Mouse (Mus musculus) retina, postnatal 7 days (tissue): ENCODE measurements around the gene Pald1.

Experiments used
- DNase-seq: peaks from one replicate; pipeline ENCODE4 v3.0.0-alpha.2; 2012; ENCODE audit warnings: low read depth, low spot score

Gene Pald1

DNA sequence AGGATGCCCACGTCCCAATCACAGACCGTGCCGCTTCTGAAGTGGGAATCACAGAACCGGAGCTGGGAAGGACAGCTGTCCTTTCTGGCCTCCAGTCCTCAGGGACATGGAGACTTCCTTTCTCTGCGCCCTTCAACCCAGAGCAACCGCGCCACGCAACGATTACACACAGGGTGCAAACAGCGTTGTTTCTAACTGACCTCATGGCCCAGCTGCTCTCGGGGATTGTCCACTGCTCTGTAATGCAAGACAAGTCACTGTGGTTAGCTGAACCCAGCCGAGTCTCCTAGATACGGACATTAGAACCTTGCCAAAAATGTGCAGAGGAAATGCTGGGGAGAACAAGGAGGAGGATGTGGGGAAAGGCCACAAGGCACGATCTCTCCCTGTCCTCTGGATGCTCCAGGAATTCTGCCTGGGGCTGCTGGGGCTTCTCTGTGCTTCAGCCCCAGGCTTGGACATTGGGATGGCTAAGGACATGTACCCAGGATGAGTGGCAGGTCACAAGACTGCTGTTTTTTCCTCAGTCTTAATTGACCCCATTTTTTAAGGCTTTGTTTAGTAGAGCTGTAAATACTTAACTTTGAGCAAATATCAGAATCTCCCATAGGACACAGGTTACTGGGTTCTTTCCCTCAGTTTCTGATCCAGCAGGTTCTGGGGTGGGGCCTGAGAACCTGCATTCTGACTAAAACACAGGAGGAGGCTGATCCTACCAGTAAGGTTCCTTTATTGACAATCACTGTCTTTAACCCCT is 105.2 kb downstream of the Pald1 start:
- DNase-seq, result no peak

DNA sequence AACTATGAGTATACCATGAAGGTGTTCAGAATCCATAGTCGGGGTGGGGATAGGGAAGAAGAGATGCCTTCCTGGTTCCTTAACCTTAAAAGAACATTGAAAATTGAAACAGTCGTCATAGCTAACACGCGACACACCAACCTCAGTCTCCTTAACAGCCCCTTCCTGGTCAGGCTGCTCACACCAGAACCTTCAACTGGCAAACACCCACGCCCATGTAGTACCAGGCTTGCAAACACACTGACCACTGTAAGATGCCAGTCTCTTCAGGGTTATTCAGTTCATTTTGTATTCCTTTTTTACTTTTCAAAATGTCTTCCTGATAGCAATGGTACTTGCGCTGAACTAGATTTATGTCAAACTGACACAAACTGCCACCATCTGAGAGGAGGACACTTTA is 106.3 kb downstream of the Pald1 start:
- no peak for DNase-seq

DNA sequence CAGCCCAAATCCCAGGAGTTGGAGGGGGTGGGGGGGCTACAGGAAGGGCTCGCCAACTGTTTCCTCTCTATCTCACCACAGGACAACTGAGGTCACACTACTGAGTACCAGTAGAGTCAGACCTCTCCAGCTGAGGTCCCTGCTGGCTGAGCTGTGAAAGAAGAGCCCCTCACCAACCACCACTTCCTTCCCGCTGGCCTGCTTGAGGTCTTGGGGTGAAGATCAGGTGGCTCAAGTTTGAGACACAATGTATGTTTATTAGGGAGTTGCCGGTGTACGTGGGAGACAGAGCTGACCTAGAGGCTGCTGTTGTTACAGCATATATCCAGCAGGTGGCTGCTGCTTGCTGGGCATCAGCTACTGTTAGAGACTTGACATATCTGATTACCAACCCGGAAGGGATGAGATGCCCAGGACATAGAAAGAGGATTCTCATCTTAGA is 107.6 kb downstream of the Pald1 start:
- peak; percentile 32 for DNase-seq

DNA sequence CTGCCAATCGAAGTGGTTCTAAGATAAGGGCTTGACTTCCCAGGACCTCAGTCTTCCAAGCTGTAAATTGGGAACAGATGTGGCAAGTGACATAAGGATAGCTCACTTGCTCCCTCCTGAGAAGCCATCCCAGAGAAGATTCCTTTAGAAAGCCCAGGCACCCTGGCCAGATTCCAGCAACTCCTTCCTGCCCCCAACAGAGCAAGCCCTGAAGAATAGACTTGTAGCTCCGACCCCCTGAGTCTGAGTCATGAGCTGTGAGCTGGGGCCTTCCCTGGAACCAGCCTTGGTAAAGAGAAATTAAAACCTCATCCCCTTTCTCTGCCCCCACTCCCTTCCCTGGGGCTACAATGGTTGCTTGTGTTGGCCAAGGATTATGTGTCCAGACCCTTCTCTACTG is 108.8 kb downstream of the Pald1 start:
- DNase-seq, result no peak

DNA sequence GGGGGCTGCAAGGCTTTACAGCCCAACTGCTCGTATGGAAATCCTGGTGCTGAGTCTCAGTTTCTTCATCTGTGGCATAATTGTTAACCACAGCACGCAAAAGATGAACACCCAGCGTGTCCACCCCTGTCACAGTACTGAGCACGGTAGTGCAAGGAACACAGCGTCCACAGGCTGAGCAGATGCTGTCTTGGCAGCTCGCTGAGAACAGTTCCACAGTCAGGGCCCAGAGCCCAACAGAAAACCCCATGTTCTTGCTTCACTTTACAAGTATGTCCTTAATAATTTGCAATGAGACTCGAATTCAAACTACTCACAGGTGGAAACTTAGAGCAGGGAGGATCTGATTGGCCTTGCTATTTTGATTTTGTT is 109.5 kb downstream of the Pald1 start:
- DNase-seq, result no peak

DNA sequence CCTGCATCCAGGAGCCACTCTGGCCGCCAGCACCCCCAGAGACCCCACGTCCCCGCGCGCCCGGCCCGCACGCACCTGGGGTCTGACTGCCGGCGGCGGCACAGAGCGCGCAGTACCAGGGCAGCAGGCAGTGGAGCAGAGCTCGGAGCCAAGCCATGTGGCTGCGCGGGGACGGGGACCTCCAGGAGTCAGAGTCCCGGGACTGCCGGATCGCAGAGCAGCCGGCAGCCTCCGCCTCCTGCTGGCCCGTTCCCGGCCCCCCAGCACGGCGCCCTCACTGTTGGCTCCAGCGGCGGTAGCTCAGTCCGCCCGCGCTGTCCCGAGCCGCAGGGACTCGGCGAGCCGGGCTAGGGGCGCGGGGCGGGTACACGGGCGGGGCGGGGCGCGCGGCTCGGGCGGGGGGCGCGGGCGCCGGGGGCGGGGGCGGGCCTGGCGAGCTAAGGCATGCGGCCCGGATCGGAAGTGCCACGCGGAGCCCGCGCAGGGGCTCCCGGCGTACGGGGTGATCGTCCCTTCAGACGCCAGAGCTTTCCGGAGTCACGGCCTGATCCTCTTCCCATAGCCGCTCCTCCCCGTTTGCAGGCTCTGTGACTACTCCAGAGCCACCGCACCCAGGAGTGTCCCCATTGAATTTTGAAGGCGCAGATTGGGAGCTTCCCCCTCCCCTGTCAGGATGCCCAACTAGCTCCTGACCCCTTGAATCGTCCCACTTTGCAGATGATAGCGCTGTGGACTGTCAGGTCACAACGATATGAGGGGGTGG is 110.1 kb downstream of the Pald1 start, which contains the start of gene Adamts14:
Adamts14 (minus strand) TSS at position 358 of the 763 bp plus-strand sequence.
- no peak for DNase-seq

DNA sequence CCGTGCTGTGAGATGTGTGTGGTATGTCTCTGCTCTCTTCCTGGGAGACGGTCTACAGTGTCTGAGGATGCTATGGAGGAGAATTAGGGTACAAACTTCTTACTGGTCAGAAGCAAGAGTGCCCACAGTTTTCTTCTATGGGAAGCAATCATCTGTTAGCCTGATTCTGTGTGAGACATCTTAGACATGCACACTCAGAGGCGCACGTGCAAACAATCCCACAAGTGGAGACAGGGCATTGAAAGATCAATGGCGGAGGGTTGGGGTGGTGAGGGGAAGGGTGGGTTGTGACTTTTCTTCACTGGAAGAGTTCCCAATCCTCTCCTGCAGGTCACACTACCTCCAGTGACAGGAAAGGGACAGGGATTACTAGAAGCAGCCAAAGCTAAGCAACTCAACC is 110.7 kb downstream of the Pald1 start:
- DNase-seq, result no peak

DNA sequence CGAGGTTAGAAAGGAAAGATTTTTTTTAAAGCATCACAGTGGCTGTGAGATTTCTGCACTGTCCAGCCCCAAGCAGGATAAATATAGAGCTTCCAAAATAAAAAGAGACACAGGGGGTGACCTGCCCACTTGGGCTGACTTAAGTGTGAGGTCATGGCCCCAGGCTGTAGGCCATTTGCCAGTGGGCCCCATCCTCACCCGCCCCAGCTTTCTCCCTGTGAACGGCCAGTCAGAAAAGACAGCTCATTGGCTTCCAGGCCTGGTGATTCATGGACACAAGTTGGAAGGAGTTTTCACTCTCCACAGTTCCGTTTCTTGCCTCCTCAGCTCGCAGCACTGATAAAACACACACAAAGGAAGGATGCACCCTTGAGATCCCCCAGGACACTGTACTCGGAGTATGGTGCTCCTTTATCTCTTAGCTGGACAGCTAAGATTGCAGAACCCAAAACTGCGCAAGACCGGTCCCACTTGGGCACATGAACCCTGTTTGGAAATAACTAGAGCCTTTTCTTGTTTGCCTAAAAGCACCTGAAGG is 111.2 kb downstream of the Pald1 start:
- no peak for DNase-seq
